Mouse (Mus musculus): ENCODE data around the gene Olfml3. TPM values are rescaled to one million over a fixed set of nuclear protein-coding genes. Genes with fewer than 3 reads are reported as not detected.

Olfml3 gene
- total RNA-seq (2014; rRNA removed; ENCODE audit: low replicate concordance), result 14.0 and 20.5 TPM in 2 replicates
- 10.6 and 11.4 TPM in 2 replicates for polyA plus RNA-seq (2015; fragmentation: Nextera tagmentation; extraction: Ambion mirVana)

GRCm38 (mm10) chr3:103737778-103738571, at the start of gene Olfml3:
Olfml3 (minus strand) TSS chr3:103738001.
- TF ChIP-seq EP300 (IDR thresholded peaks at IDR 0.05; ENCODE audit: low read depth) (peak; percentile 30; the same call in 1 of the 2 replicates), CTCF (IDR thresholded peaks at IDR 0.05; ENCODE audit: low read depth) (peak; percentile 88)
- Histone ChIP-seq H3K4me3 (ENCODE audit: low read depth, low read length) (peak within 1 kb of the TSS; percentile 38), H3K27ac (ENCODE audit: low read depth) (peak within 1 kb of the TSS; percentile 75), H3K9me3 (replicated peaks; ENCODE audit: control insufficient read depth, low read length) (no peaks in the 10 kb centered on the region), H3K9ac (replicated peaks; ENCODE audit: low read depth, low read length) (peak within 1 kb of the TSS; percentile 38), H3K4me2 (ENCODE audit: low read depth, low read length) (peak within 1 kb of the TSS; percentile 62), H3K36me3 (replicated peaks; ENCODE audit: control insufficient read depth, insufficient read depth, low read length) (peaks cover 11% of the 10 kb centered on the region), H3K4me1 (ENCODE audit: control insufficient read depth, insufficient read depth) (peaks cover 31% of the 10 kb centered on the region), H3K27me3 (ENCODE audit: control insufficient read depth, insufficient read depth, low read length) (no peaks in the 10 kb centered on the region)
- ATAC-seq (ENCODE audit: insufficient read depth, low read depth), result peak; percentile 80
- DNase-seq (ENCODE audit: low spot score), result peak; percentile 85
- WGBS, result under 1% methylated on average over 17 of the region's 18 CpGs

DNA sequence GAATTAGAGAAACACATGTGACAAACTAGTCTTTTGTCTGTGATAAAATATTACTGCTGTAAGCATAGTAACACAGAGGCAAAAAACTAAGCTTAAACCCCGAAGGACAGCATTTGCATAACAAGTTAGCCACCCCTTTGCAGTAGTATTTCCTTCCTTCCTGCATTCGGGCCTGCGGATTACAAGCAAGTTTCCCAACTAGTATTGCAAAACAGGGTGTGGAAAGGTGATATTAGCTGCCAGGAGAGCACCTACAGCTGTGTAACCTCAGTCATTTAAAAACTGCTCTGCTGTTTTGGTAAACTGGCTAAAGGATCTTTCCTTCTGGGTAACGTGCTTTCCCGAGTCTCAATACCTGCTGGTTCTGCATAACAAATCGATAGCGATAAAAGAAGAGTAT, 49.4 kb upstream of the Olfml3 start:
- Histone ChIP-seq H3K27ac (ENCODE audit: low read depth) (0 out of 2 replicates have a peak overlapping the region, but pooled peaks have one; percentile 0), H3K9me3 (replicated peaks; ENCODE audit: control insufficient read depth, low read length) (no peaks in the 10 kb centered on the region), H3K27me3 (ENCODE audit: control insufficient read depth, insufficient read depth, low read length) (no peaks in the 10 kb centered on the region), H3K4me1 (ENCODE audit: control insufficient read depth, insufficient read depth) (peaks cover 39% of the 10 kb centered on the region), H3K4me2 (ENCODE audit: low read depth, low read length) (no peak overlapping the region), H3K9ac (replicated peaks; ENCODE audit: low read depth, low read length) (no peak overlapping the region), H3K4me3 (ENCODE audit: low read depth, low read length) (no peak overlapping the region), H3K36me3 (replicated peaks; ENCODE audit: control insufficient read depth, insufficient read depth, low read length) (no peaks in the 10 kb centered on the region)
- 63% methylated on average over 7 of the region's 7 CpGs for WGBS
- TF ChIP-seq EP300 (IDR thresholded peaks at IDR 0.05; ENCODE audit: low read depth), result no peak
- no peak for TF ChIP-seq CTCF (IDR thresholded peaks at IDR 0.05; ENCODE audit: low read depth)
- ATAC-seq (ENCODE audit: insufficient read depth, low read depth) (no peak), DNase-seq (ENCODE audit: low spot score) (peak; percentile 5)

DNA sequence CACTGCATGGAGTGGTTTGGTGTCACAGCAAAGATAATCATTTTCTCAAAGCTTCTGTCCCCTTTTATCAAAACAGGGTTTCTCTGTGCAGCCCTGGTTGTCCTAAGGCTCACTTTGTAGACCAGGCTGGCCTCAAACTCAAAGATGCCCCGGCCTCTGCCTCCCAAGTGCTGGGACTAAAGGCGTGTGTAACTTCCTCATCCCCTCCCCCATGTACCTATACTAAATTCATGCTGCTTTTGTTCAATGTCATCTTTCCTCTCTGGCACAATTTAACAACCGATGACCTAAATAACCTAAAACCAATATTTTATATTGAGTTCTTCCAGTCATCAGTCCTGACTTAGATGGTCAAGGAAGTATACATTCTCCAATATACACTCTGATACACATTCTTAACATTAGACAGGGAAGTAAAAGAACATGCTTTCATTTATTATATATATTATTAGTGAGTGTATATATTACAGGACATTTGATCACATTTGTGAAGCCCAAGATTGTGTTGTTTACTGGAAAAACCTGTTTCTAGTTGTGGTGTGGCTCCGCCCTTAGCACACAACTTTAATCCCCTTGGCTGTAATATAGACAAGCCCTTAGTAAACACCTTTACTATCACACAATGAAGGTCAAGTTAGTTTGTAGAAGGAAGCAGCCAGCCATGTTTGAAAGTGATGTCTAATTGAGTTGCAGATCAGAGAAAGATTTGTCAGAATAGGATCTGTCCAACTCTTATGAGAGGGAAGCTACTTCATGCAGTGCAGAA, 45.2 kb upstream of the Olfml3 start:
- H3K27ac ChIP-seq (ENCODE audit: low read depth), result no peak overlapping the region
- peak; percentile 3 for DNase-seq (ENCODE audit: low spot score)
- no peaks in the 10 kb centered on the region for H3K9me3 ChIP-seq (replicated peaks; ENCODE audit: control insufficient read depth, low read length)
- H3K4me1 ChIP-seq (ENCODE audit: control insufficient read depth, insufficient read depth), result peaks cover 30% of the 10 kb centered on the region
- no peak for ATAC-seq (ENCODE audit: insufficient read depth, low read depth)
- H3K4me3 ChIP-seq (ENCODE audit: low read depth, low read length), result no peak overlapping the region
- H3K27me3 ChIP-seq (ENCODE audit: control insufficient read depth, insufficient read depth, low read length), result no peaks in the 10 kb centered on the region
- H3K4me2 ChIP-seq (ENCODE audit: low read depth, low read length), result no peak overlapping the region
- WGBS, result 80% methylated on average over 4 of the region's 4 CpGs
- no peaks in the 10 kb centered on the region for H3K36me3 ChIP-seq (replicated peaks; ENCODE audit: control insufficient read depth, insufficient read depth, low read length)
- TF ChIP-seq EP300 (IDR thresholded peaks at IDR 0.05; ENCODE audit: low read depth), result no peak
- TF ChIP-seq CTCF (IDR thresholded peaks at IDR 0.05; ENCODE audit: low read depth), result no peak
- H3K9ac ChIP-seq (replicated peaks; ENCODE audit: low read depth, low read length), result no peak overlapping the region

- ATAC-seq (ENCODE audit: insufficient read depth, low read depth), result no peak
- no peak overlapping the region for H3K4me2 ChIP-seq (ENCODE audit: low read depth, low read length)
- TF ChIP-seq CTCF (IDR thresholded peaks at IDR 0.05; ENCODE audit: low read depth) (no peak), EP300 (IDR thresholded peaks at IDR 0.05; ENCODE audit: low read depth) (no peak)
- 77% methylated on average over 5 of the region's 5 CpGs for WGBS
- no peak overlapping the region for H3K9ac ChIP-seq (replicated peaks; ENCODE audit: low read depth, low read length)
- no peaks in the 10 kb centered on the region for H3K9me3 ChIP-seq (replicated peaks; ENCODE audit: control insufficient read depth, low read length)
- H3K4me1 ChIP-seq (ENCODE audit: control insufficient read depth, insufficient read depth), result peaks cover 26% of the 10 kb centered on the region
- DNase-seq (ENCODE audit: low spot score), result no peak
- no peak overlapping the region for H3K27ac ChIP-seq (ENCODE audit: low read depth)
- no peak overlapping the region for H3K4me3 ChIP-seq (ENCODE audit: low read depth, low read length)
- H3K36me3 ChIP-seq (replicated peaks; ENCODE audit: control insufficient read depth, insufficient read depth, low read length), result peaks cover 12% of the 10 kb centered on the region; the same call in 1 of the 2 replicates
- H3K27me3 ChIP-seq (ENCODE audit: control insufficient read depth, insufficient read depth, low read length), result no peaks in the 10 kb centered on the region
These were observed 43.0 kb upstream of the Olfml3 start for GRCm38 (mm10) chr3:103780777-103781176.

DNA sequence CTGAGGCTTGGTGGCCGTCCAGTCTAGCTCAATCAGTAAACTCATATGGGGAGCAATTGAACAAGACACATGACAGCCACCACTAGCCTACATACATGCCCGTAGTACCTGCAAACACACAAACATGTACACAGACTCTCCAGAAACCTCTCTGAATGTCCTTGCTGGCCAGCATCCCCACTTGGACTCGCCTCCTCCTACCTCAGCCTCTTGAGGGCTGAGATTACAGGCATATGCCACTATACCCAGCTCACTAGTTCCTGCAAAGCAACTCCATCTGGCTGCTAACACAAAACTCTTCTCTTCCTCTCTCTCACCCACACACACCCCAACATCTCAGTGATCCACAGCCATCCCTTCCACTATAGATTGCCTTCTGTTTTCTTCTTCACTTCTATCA, 42.5 kb upstream of the Olfml3 start:
- TF ChIP-seq EP300 (IDR thresholded peaks at IDR 0.05; ENCODE audit: low read depth) (no peak), CTCF (IDR thresholded peaks at IDR 0.05; ENCODE audit: low read depth) (no peak)
- DNase-seq (ENCODE audit: low spot score) (peak; percentile 5), ATAC-seq (ENCODE audit: insufficient read depth, low read depth) (no peak)
- Histone ChIP-seq H3K36me3 (replicated peaks; ENCODE audit: control insufficient read depth, insufficient read depth, low read length) (peaks cover 17% of the 10 kb centered on the region; the same call in 1 of the 2 replicates), H3K27ac (ENCODE audit: low read depth) (no peak overlapping the region), H3K9ac (replicated peaks; ENCODE audit: low read depth, low read length) (no peak overlapping the region), H3K4me1 (ENCODE audit: control insufficient read depth, insufficient read depth) (peaks cover 30% of the 10 kb centered on the region), H3K4me2 (ENCODE audit: low read depth, low read length) (no peak overlapping the region), H3K27me3 (ENCODE audit: control insufficient read depth, insufficient read depth, low read length) (no peaks in the 10 kb centered on the region), H3K4me3 (ENCODE audit: low read depth, low read length) (no peak overlapping the region), H3K9me3 (replicated peaks; ENCODE audit: control insufficient read depth, low read length) (no peaks in the 10 kb centered on the region)
- 71% methylated on average over 3 of the region's 3 CpGs for WGBS
